Mouse (Mus musculus) embryonic facial prominence, embryonic 13.5 days (tissue): ENCODE data around the gene Nol6. TPM values are rescaled to one million over a fixed set of nuclear protein-coding genes. Genes with fewer than 3 reads are reported as not detected.

Source experiments
- ATAC-seq: fragments of 200-750 bp; cut with Nextera tagmentation; 2 replicates; pipeline ENCODE4 v1.8.0; 2017; ENCODE audit warnings: low read depth; ENCODE audit not compliant: insufficient number of reproducible peaks, insufficient read depth, low FRiP score, low TSS enrichment
- H3K27ac ChIP-seq: fragments of 300-500 bp; sonication (generic); 2 replicates; pipeline ENCODE4 v1.5.1; 2015; ENCODE audit warnings: moderate library complexity, mild to moderate bottlenecking, inconsistent platforms
- H3K27me3 ChIP-seq: fragments of 300-500 bp; sonication (generic); 2 replicates; pipeline ENCODE4 v1.6.1; 2015; ENCODE audit warnings: mild to moderate bottlenecking, inconsistent platforms
- H3K36me3 ChIP-seq: fragments of 300-500 bp; sonication (generic); 2 replicates; pipeline ENCODE4 v1.6.1; 2015; ENCODE audit warnings: mild to moderate bottlenecking, inconsistent platforms
- H3K4me1 ChIP-seq: fragments of 300-500 bp; sonication (generic); 2 replicates; pipeline ENCODE4 v1.6.1; 2015; ENCODE audit warnings: inconsistent platforms
- H3K4me2 ChIP-seq: fragments of 300-500 bp; sonication (generic); 2 replicates; pipeline ENCODE4 v1.6.1; 2015; ENCODE audit warnings: moderate library complexity, mild to moderate bottlenecking, inconsistent platforms
- H3K4me3 ChIP-seq: fragments of 300-500 bp; sonication (generic); 2 replicates; pipeline ENCODE4 v1.5.1; 2015; ENCODE audit warnings: mild to moderate bottlenecking, inconsistent platforms
- H3K9ac ChIP-seq: fragments of 300-500 bp; sonication (generic); 2 replicates; pipeline ENCODE4 v1.6.1; 2015; ENCODE audit warnings: mild to moderate bottlenecking, inconsistent platforms
- H3K9me3 ChIP-seq: fragments of 300-500 bp; sonication (generic); 2 replicates; pipeline ENCODE4 v1.6.1; 2016; ENCODE audit warnings: inconsistent platforms
- WGBS: fragments of 180-500 bp; shearing (Covaris S2); methylation state at CpG from one replicate; pipeline ENCODE4 v1.1.7; 2015; ENCODE audit warnings: mixed read lengths; 5-methylcytosine and 5-hydroxymethylcytosine counted together
- polyA plus RNA-seq: library from polyadenylated mRNA; unstranded; fragments of >200 nt; fragmentation: Nextera tagmentation; extraction: Ambion mirVana; gene quantifications from 2 replicates; pipeline ENCODE4 v1.2.1, GENCODE M21; 2015

Nol6 gene
- polyA plus RNA-seq, 1 experiment from 2014 or later: 27.9 TPM

GRCm38 (mm10) chr4:41078726-41079125 lies 45.5 kb downstream of the Nol6 start:
- WGBS: 71% methylated on average over 6 of the region's 6 CpGs
- no peak overlapping the region for H3K9ac ChIP-seq
- no peak overlapping the region for H3K27ac ChIP-seq
- H3K4me1 ChIP-seq: no peaks in the 10 kb centered on the region
- no peak overlapping the region for H3K4me3 ChIP-seq
- H3K9me3 ChIP-seq: no peaks in the 10 kb centered on the region
- H3K36me3 ChIP-seq: no peaks in the 10 kb centered on the region
- no peak overlapping the region for H3K4me2 ChIP-seq
- no peak for ATAC-seq
- H3K27me3 ChIP-seq: no peaks in the 10 kb centered on the region

GRCm38 (mm10) chr4:41074461-41074860 lies 49.8 kb downstream of the Nol6 start:
- no peak for ATAC-seq
- no peaks in the 10 kb centered on the region for H3K36me3 ChIP-seq
- WGBS: 68% methylated on average over 6 of the region's 6 CpGs

GRCm38 (mm10) chr4:41073008-41073817 lies 51.0 kb downstream of the Nol6 start:
- Histone ChIP-seq H3K4me2 (no peak overlapping the region), H3K36me3 (no peaks in the 10 kb centered on the region), H3K27me3 (no peaks in the 10 kb centered on the region), H3K27ac (no peak overlapping the region), H3K9me3 (no peaks in the 10 kb centered on the region), H3K4me3 (no peak overlapping the region), H3K4me1 (no peaks in the 10 kb centered on the region), H3K9ac (no peak overlapping the region)
- 79% methylated on average over 12 of the region's 12 CpGs for WGBS
- ATAC-seq: no peak

More at GRCm38 (mm10) chr4:41074461-41074860, 49.8 kb downstream of the Nol6 start:
- H3K9ac ChIP-seq: no peak overlapping the region
- no peaks in the 10 kb centered on the region for H3K4me1 ChIP-seq
- H3K9me3 ChIP-seq: no peaks in the 10 kb centered on the region
- no peak overlapping the region for H3K4me3 ChIP-seq
- H3K27ac ChIP-seq: no peak overlapping the region
- no peaks in the 10 kb centered on the region for H3K27me3 ChIP-seq
- no peak overlapping the region for H3K4me2 ChIP-seq

GRCm38 (mm10) chr4:41071500-41072429 lies 52.5 kb downstream of the Nol6 start:
- WGBS: 66% methylated on average over 14 of the region's 14 CpGs
- H3K27ac ChIP-seq: no peak overlapping the region
- no peak overlapping the region for H3K9ac ChIP-seq
- ATAC-seq: no peak
- H3K9me3 ChIP-seq: no peaks in the 10 kb centered on the region
- H3K4me1 ChIP-seq: no peaks in the 10 kb centered on the region
- no peak overlapping the region for H3K4me2 ChIP-seq
- no peak overlapping the region for H3K4me3 ChIP-seq
- H3K36me3 ChIP-seq: no peaks in the 10 kb centered on the region
- H3K27me3 ChIP-seq: no peaks in the 10 kb centered on the region

- Histone ChIP-seq H3K36me3 (no peaks in the 10 kb centered on the region), H3K9ac (no peak overlapping the region), H3K27ac (peak overlapping the region; percentile 39; the same call in 1 of the 2 replicates), H3K4me3 (no peak overlapping the region), H3K9me3 (no peaks in the 10 kb centered on the region), H3K4me1 (0 out of 2 replicates have a peak, but pooled peaks cover 4% of the 10 kb centered on the region), H3K27me3 (no peaks in the 10 kb centered on the region), H3K4me2 (no peak overlapping the region)
- WGBS: 73% methylated on average over 4 of the region's 4 CpGs
- ATAC-seq: no peak
Measured at GRCm38 (mm10) chr4:41065196-41065595, 59.1 kb downstream of the Nol6 start.

Other genes with a start within 250 kb of the Nol6 start
- not detected in 2 replicates for gene Spink4, start 204.4 kb downstream of the Nol6 start, polyA plus RNA-seq
- 233 and 253 TPM in 2 replicates for gene Bag1, start 176.2 kb downstream of the Nol6 start, polyA plus RNA-seq
- gene Chmp5, start 176.0 kb downstream of the Nol6 start, polyA plus RNA-seq: 114 and 129 TPM in 2 replicates
- gene Nfx1, start 153.5 kb downstream of the Nol6 start, polyA plus RNA-seq: 101 and 107 TPM in 2 replicates
- gene Aqp7, start 76.3 kb downstream of the Nol6 start, polyA plus RNA-seq: 0.10 and 0.30 TPM in 2 replicates
- gene Aqp3, start 26.3 kb downstream of the Nol6 start, polyA plus RNA-seq: 20.0 and 27.9 TPM in 2 replicates
- gene Ube2r2, start 11.3 kb upstream of the Nol6 start, polyA plus RNA-seq: 93.3 and 94.0 TPM in 2 replicates
- 65.9 and 70.0 TPM in 2 replicates for gene Ubap2, start 150.7 kb upstream of the Nol6 start, polyA plus RNA-seq
- 53.9 and 58.5 TPM in 2 replicates for gene Dcaf12, start 190.4 kb upstream of the Nol6 start, polyA plus RNA-seq
- gene Ubap1, start 224.5 kb upstream of the Nol6 start, polyA plus RNA-seq: 44.4 and 48.9 TPM in 2 replicates